Mouse (Mus musculus) heart, embryonic 14.5 days (tissue): ENCODE results near the gene BC067074. TPM values are rescaled to one million over a fixed set of nuclear protein-coding genes. Genes with fewer than 3 reads are reported as not detected.

Source experiments
- ATAC-seq: fragments of 200-750 bp; cut with Nextera tagmentation; 2 replicates; pipeline ENCODE4 v1.8.0; 2017; ENCODE audit warnings: low read depth, moderate TSS enrichment; ENCODE audit not compliant: insufficient number of reproducible peaks, insufficient read depth, low FRiP score
- H3K27ac ChIP-seq, 2 experiments: fragments of 200-500 bp in 1 of 2; fragments of 300-500 bp in 1 of 2; sonication (generic) in 1 of 2; replicated peaks in 1 of 2; 2 replicates each; pipeline ENCODE4 v1.5.1; 2012 to 2014; ENCODE audit warnings: low read depth in 2 of 2, low read length in 2 of 2, control low read depth in 1 of 2, mild to moderate bottlenecking in 1 of 2, mixed read lengths in 1 of 2; ENCODE audit not compliant: control insufficient read depth in 1 of 2, insufficient read depth in 1 of 2
- H3K27me3 ChIP-seq: fragments of 300-500 bp; sonication (generic); 2 replicates; pipeline ENCODE4 v1.6.1; 2014; ENCODE audit warnings: mild to moderate bottlenecking, low read length, control low read depth; ENCODE audit not compliant: control insufficient read depth, insufficient read depth
- H3K36me3 ChIP-seq: fragments of 300-500 bp; sonication (generic); 2 replicates; pipeline ENCODE4 v1.6.1; 2014; ENCODE audit warnings: mild to moderate bottlenecking, control low read depth, low read length, mixed read lengths; ENCODE audit not compliant: control insufficient read depth, insufficient read depth
- H3K4me1 ChIP-seq, 2 experiments: fragments of 200-500 bp in 1 of 2; fragments of 300-500 bp in 1 of 2; sonication (generic) in 1 of 2; 2 replicates each; pipeline ENCODE4 v1.6.1; 2012 to 2014; ENCODE audit warnings: low read length in 2 of 2, control low read depth in 1 of 2, mixed read lengths in 1 of 2; ENCODE audit not compliant: control insufficient read depth in 2 of 2, insufficient read depth in 2 of 2
- H3K4me2 ChIP-seq: fragments of 300-500 bp; sonication (generic); 2 replicates; pipeline ENCODE4 v1.6.1; 2014; ENCODE audit warnings: mild to moderate bottlenecking, low read length
- H3K4me3 ChIP-seq, 2 experiments: fragments of 200-500 bp in 1 of 2; fragments of 300-500 bp in 1 of 2; sonication (generic) in 1 of 2; 2 replicates each; pipeline ENCODE4 v1.5.1; 2012 to 2014; ENCODE audit warnings: low read length in 2 of 2, mild to moderate bottlenecking in 2 of 2, control low read depth in 1 of 2, low read depth in 1 of 2, moderate library complexity in 1 of 2; ENCODE audit not compliant: control insufficient read depth in 1 of 2, insufficient read depth in 1 of 2
- H3K9ac ChIP-seq: fragments of 300-500 bp; sonication (generic); 2 replicates; pipeline ENCODE4 v1.6.1; 2014; ENCODE audit warnings: mild to moderate bottlenecking, low read length
- H3K9me3 ChIP-seq: fragments of 300-500 bp; sonication (generic); 2 replicates; pipeline ENCODE4 v1.6.1; 2016; ENCODE audit warnings: low read length, control low read depth; ENCODE audit not compliant: control insufficient read depth
- WGBS: fragments of 180-500 bp; shearing (Covaris S2); extraction: QIAGEN DNeasy Blood & Tissue Kit; methylation state at CpG from one replicate; pipeline ENCODE4 v1.1.7; 2014; 5-methylcytosine and 5-hydroxymethylcytosine counted together
- polyA plus RNA-seq: library from polyadenylated mRNA; unstranded; fragments of >200 nt; fragmentation: Nextera tagmentation; extraction: Ambion mirVana; gene quantifications from 2 replicates; pipeline ENCODE4 v1.2.1, GENCODE M21; 2014

Gene BC067074
- polyA plus RNA-seq, 1 experiment from 2014 or later = 3.0 TPM

DNA sequence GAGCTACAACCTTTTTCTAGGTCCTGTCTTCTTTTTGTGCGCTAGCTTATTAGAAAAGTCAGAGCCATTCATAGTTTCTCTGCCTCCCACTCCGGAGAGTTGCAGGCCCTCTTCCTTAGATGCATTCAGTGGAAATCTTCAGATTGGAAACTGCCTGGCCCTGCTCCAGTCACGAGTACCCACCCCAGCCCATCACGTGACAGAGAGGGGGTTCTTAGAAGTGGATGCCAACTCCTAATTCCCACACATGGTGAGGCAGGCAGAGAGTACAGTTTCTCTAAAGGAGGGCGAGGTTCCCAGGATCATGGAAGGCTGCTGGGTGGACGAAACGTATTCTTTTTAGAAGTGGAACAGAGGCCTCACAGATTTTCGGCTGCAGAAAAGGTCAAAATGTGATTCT lies 958 bp upstream of the BC067074 start:
- no peak for ATAC-seq
- Histone ChIP-seq H3K27me3 (peaks cover 7% of the 10 kb centered on the region), H3K36me3 (no peaks in the 10 kb centered on the region), H3K4me3 (no peak overlapping the region), H3K9ac (no peak overlapping the region), H3K4me1 (peaks cover 0 to 3% of the 10 kb centered on the region in 2 experiments; a peak in 1 of 4 replicates), H3K9me3 (no peaks in the 10 kb centered on the region), H3K27ac (no peak overlapping the region), H3K4me2 (no peak overlapping the region)
- 87% methylated on average over 8 of the region's 8 CpGs for WGBS

DNA sequence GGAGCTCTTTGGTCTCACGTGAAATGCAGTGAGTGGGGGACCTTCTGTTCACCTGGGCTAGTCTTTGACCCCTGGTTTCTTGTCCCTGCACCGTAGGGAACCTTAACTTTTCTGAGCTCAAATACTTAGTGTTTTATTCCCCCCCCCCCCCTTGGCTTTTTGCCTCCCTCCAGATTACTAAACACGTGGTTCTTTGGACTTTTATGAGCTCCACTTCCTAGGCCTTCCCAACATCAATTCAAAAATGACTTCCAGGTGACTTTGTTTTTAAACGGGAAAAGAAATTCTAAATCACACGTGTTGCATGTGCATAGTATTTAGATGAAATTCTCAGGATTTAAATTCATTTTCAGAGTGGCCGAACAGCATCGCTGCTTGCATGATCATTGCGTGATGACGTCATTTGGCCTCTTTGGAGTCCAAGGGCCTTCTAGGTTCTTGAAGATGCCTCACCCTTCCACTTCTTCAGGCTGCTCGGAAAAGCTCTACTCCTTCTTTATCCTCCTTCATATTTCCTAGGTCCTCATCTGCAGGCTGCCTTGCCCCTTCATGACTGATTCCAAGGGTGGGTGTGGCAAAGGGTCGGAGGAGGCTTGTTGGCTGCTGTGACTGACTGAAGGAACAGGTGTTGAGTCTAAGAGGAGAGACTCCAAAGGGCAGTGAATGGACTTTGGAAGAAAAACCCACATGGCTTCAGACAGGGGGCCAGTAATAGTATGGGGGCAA lies 911 bp downstream of the BC067074 start:
- WGBS = 67% methylated on average over 11 of the region's 11 CpGs
- peak overlapping the region; percentile 86 for H3K9ac ChIP-seq
- H3K4me2 ChIP-seq = peak overlapping the region; percentile 94
- H3K27me3 ChIP-seq = peaks cover 7% of the 10 kb centered on the region
- ATAC-seq = no peak
- peak overlapping the region; percentile 55 to 75 for H3K4me3 ChIP-seq
- no peaks in the 10 kb centered on the region for H3K9me3 ChIP-seq
- H3K36me3 ChIP-seq = no peaks in the 10 kb centered on the region
- H3K27ac ChIP-seq = no peak overlapping the region
- H3K4me1 ChIP-seq = peaks cover 0 to 3% of the 10 kb centered on the region in 2 experiments; a peak in 1 of 4 replicates

DNA sequence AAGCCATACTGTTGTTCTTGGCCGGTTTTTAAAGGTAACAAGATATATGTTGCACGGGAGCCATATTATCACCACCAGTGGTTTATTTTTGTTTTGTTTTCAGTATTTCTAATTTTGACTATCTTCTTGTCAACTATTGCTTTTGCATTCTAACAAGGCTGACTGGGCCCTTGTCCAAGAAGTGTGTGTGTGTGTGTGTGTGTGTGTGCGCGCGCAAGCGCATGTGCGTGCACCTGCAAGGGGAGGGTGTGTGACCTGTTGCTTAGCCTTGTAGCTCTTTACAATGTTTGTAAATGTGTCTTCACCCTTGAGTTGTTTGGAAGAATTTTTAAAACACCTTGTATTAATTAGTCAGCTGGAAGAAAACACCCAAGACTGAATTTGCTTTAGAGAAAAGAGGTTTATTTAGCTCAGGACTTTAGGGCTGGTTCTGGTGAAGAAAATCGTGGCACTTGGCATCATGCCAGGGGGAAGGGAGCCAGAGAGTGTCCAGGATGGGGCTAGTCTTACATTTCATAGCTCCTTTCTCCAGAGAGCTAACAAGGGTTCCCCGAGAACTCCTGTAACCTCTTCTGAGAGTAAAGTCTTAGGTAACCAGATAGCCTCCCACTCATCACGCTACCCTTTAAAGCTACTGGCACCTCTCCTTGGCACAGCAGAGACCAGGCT lies 3.0 kb downstream of the BC067074 start:
- no peak overlapping the region for H3K4me3 ChIP-seq
- no peaks in the 10 kb centered on the region for H3K9me3 ChIP-seq
- WGBS = 76% methylated on average over 10 of the region's 10 CpGs
- H3K4me1 ChIP-seq = peaks cover 0 to 3% of the 10 kb centered on the region in 2 experiments; a peak in 1 of 4 replicates
- no peaks in the 10 kb centered on the region for H3K36me3 ChIP-seq
- H3K9ac ChIP-seq = no peak overlapping the region
- no peak for ATAC-seq
- peaks cover 7% of the 10 kb centered on the region for H3K27me3 ChIP-seq
- no peak overlapping the region for H3K4me2 ChIP-seq
- H3K27ac ChIP-seq = no peak overlapping the region

DNA sequence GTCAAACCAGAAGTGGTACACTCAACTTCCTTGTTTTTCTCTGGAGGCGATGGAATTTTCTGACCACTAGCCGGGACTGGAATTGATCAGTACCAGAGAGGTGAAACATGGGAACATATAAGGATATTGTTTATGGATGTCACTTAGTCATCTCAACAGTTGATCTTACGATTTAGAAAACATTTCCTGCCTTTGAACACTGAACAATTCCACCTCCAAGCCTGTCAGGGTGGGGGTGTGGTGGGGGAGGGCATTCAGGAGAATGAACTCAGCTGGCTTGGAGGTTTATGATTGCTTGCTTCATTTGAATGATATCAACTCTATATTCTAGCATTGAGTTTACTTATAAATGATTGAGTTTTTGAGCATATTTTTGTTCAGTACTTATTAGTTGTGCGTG lies 13.6 kb downstream of the BC067074 start:
- Histone ChIP-seq H3K27me3 (no peaks in the 10 kb centered on the region), H3K9me3 (no peaks in the 10 kb centered on the region), H3K9ac (no peak overlapping the region), H3K4me1 (no peaks in the 10 kb centered on the region), H3K4me2 (no peak overlapping the region), H3K36me3 (no peaks in the 10 kb centered on the region), H3K4me3 (no peak overlapping the region), H3K27ac (no peak overlapping the region)
- WGBS = 77% methylated on average over 4 of the region's 4 CpGs
- ATAC-seq = no peak

DNA sequence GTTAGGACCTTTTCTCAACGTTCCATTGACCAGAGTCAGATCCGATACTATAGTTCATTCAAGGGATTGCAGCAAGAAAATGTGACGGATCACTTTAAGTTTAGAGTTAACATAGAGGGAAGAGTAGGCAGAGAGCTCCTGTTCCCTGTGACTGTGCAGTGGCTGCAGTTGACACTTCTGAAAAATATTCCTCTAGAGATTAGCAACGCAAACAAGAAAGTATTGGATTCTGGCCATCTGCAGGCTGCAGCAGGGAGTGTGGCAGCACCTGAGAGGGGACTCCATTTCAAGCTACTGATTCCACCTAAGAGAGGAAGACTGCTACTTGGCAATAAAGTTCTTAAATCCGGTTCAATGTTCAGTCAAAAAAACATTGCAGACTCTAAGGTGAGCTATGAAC lies 26.6 kb downstream of the BC067074 start:
- WGBS = 82% methylated on average over 5 of the region's 5 CpGs
- H3K27ac ChIP-seq = no peak overlapping the region

DNA sequence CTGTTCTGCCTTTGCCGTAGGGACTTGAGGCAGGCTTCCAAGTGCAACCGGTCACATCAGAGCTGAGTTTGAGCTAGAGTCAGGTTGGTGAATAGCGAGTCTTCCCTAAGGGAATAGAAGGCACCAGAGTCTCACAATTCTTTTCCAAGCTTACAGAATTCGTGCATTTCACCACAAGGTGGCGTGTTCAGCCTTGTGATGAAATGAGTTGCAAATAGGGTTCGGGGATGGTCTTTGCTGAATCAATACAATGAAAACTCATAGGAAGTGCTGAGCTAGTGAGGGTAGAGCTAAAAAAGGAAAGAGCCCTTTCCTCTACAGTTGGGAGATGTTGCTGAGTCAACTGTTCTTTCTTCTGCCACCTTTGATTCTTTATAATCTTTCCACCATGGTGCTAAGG lies 29.0 kb downstream of the BC067074 start:
- Histone ChIP-seq H3K9ac (no peak overlapping the region), H3K4me2 (no peak overlapping the region), H3K4me3 (no peak overlapping the region), H3K9me3 (no peaks in the 10 kb centered on the region), H3K36me3 (no peaks in the 10 kb centered on the region), H3K4me1 (no peaks in the 10 kb centered on the region), H3K27me3 (no peaks in the 10 kb centered on the region), H3K27ac (no peak overlapping the region)
- no peak for ATAC-seq
- WGBS = 20% methylated on average over 6 of the region's 6 CpGs

More for the DNA sequence above, 26.6 kb downstream of the BC067074 start:
- Histone ChIP-seq H3K4me2 (no peak overlapping the region), H3K27me3 (no peaks in the 10 kb centered on the region), H3K4me1 (peaks cover 0 to 2% of the 10 kb centered on the region in 2 experiments; a peak in 1 of 4 replicates), H3K36me3 (no peaks in the 10 kb centered on the region), H3K9me3 (no peaks in the 10 kb centered on the region), H3K9ac (no peak overlapping the region), H3K4me3 (no peak overlapping the region)
- ATAC-seq = no peak

DNA sequence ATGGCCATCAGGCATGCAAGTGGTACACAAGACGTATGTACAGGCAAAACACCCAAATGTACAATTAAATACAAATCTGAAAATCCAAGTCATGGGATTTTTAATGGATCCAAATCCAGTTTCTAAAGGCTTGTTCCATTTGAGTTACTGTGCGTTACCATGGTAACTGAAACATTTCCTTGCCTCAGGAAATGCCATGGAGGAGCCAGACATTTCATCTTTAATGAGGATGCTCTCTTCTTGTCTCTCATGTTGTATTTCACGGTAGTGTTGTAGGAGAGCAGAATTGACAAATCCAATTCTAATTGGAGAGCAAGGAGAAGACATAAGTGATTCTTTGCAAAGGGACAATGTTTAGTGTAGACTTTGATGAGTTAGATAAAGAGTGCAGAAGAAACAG lies 31.3 kb downstream of the BC067074 start:
- Histone ChIP-seq H3K9me3 (no peaks in the 10 kb centered on the region), H3K9ac (no peak overlapping the region), H3K4me1 (no peaks in the 10 kb centered on the region), H3K4me3 (no peak overlapping the region), H3K4me2 (no peak overlapping the region), H3K27ac (no peak overlapping the region), H3K27me3 (no peaks in the 10 kb centered on the region), H3K36me3 (no peaks in the 10 kb centered on the region)
- no peak for ATAC-seq
- 85% methylated on average over 3 of the region's 3 CpGs for WGBS
